8 mouse cellular contexts compared by ENCODE assay signal in genomic region chr1:166409701-166410220, GRCm38 (mm10). TPM values are rescaled to one million over a fixed set of nuclear protein-coding genes. Genes with fewer than 3 reads are reported as not detected.
DNase-seq lines count a peak whose midpoint lies in the region; ATAC-seq lines count a peak whose summit lies in the region.

TSS of gene Pogk (minus strand) at chr1:166409863.

- peak within 1 kb of the TSS; percentile 85 for H3K4me2 ChIP-seq in hindbrain, embryonic 15.5 days

- peaks cover 29% of the 10 kb centered on the region for H3K4me1 ChIP-seq in hindbrain, embryonic 15.5 days (replicated peaks)
- H3K4me1 ChIP-seq in megakaryocyte, embryonic 14.5 days: peaks cover 12% of the 10 kb centered on the region

- H3K27ac ChIP-seq in hindbrain, embryonic 15.5 days (replicated peaks): peak within 1 kb of the TSS; percentile 84

- H3K9me3 ChIP-seq in hindbrain, embryonic 15.5 days: no peaks in the 10 kb centered on the region
- peaks cover 21% of the 10 kb centered on the region for H3K9me3 ChIP-seq in megakaryocyte, embryonic 14.5 days

- peak within 1 kb of the TSS; percentile 76 for H3K9ac ChIP-seq in hindbrain, embryonic 15.5 days

- H3K27me3 ChIP-seq in hindbrain, embryonic 15.5 days: no peaks in the 10 kb centered on the region
- H3K27me3 ChIP-seq in megakaryocyte, embryonic 14.5 days (replicated peaks): peaks cover 27% of the 10 kb centered on the region

- ATAC-seq in hindbrain, embryonic 15.5 days (ENCODE audit: low FRiP score, low read depth): peak; percentile 96

- peak within 1 kb of the TSS; percentile 67 for H3K4me3 ChIP-seq in hindbrain, embryonic 15.5 days
- peak within 1 kb of the TSS; percentile 92 for H3K4me3 ChIP-seq in megakaryocyte, embryonic 14.5 days (replicated peaks)

- H3K36me3 ChIP-seq in hindbrain, embryonic 15.5 days: peaks cover 20% of the 10 kb centered on the region
- H3K36me3 ChIP-seq in megakaryocyte, embryonic 14.5 days (replicated peaks; ENCODE audit: low read length): peaks cover 32% of the 10 kb centered on the region

- WGBS in hindbrain, embryonic 15.5 days: 5% methylated on average over 49 of the region's 49 CpGs

- peak; percentile 80 for DNase-seq in T-cell, adult 2 months (ENCODE audit: low spot score)
- DNase-seq in cerebellum, postnatal 10 days: peak; percentile 94 to 95
- DNase-seq in frontal cortex, postnatal 14 days (ENCODE audit: low spot score in 2 of 2): peak; percentile 36 to 60
- DNase-seq in left cerebral cortex, adult 8-10 months (ENCODE audit: low spot score in 2 of 2): peak; percentile 45 to 54
- peak; percentile 87 to 90 for DNase-seq in right cerebral cortex, postnatal 10 days (ENCODE audit: low spot score in 2 of 2)
- peak; percentile 83 for DNase-seq in urinary bladder, postnatal 14 days (ENCODE audit: low spot score)

RNA-seq across cellular contexts. Expression of gene Pogk, which starts in this region (rescaled TPM):
- polyA plus RNA-seq in hindbrain, embryonic 15.5 days (2015; fragmentation: Nextera tagmentation; extraction: Ambion mirVana): 34.1 and 38.6 TPM in 2 replicates
- 10 to 100 TPM; 41.1 to 43.6 (median 42.4) TPM for total RNA-seq in left cerebral cortex, adult 8-10 months (2022)
- 0.20 and 1.3 TPM in 2 replicates for polyA plus RNA-seq in megakaryocyte, embryonic 14.5 days (2012; ENCODE audit: insufficient read depth, low replicate concordance)

Comparison
In these comparisons a context has a peak if more than half of its experiments do, and no peak if none do; other contexts are left out.
1. Peak in every context shown above with its lines: DNase-seq, ATAC-seq, H3K4me3 ChIP-seq and H3K27ac ChIP-seq.
2. RNA of gene Pogk (polyA plus RNA-seq): 34.1 to 38.6 TPM in hindbrain, embryonic 15.5 days; 0.20 to 1.3 TPM in megakaryocyte, embryonic 14.5 days; every median in the first group is over 10 times any median in the second.